Mouse (Mus musculus) urinary bladder, postnatal 10 days (tissue): ENCODE data around the gene Marco.

Experiments
- DNase-seq: peaks from one replicate; pipeline ENCODE4 v3.0.0; 2022; ENCODE audit warnings: low spot score

The Marco gene

DNA sequence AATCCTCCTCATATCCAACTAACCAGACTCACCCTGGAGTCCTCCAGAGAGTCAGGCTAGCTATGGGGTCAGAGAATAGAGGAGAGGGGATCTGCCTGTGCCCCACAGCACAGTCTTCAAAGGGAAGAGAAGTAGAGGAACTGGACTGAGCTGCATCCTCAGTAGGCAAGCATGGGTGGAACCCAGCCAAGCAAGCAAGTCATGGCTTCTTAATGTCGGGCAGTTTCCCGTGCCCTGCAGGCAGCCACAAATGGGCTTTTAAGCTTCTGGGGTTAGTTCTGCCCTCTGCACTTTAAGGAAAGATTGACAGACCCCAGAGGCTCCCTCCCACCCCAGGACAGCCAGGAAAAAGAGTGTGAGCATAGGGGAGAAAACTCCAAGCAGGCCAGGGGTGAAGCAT is 63.2 kb downstream of the Marco start:
- no peak for DNase-seq

GRCm38 (mm10) chr1:120435591-120435990 is 69.2 kb downstream of the Marco start:
- DNase-seq = no peak

DNA sequence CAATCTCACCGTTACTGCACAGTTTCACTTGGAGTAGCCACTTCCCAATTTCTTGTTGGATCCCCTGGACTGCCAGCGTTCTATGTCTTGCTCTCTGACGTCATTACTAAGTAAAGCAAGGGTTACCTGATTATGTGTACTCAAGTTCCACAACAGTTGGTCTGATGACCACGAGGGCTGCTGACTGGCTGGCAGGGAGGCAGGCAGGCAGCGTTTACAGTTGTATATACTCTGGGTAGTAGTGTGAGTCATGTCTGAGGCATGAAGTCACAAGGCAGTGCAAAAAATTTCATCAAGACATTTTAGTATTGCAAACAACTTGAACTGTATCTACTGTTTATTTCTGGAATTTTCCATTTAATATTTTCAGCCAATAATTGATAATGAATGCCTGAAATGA is 74.7 kb downstream of the Marco start:
- no peak for DNase-seq

DNA sequence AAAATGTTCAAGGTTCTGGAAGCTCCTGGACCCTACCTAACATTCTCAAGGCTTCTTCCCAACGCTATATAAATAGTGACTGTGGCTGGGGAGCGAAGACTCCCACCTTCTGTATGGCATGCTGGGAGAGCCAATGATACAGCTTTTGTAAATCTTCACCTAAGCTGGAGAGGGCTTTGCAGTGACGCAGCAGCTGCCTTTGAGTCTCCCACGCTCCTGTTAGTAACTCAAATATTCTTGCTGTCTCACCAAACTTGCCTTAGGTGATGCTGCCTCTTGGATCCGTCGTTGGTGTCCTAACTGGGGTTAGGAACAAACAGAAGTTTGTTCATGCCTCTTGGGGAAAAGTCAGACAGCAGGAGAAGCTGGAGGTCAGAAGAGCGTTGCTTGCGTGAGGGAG is 79.2 kb downstream of the Marco start:
- DNase-seq = no peak
